In genomic region chr2:103073219-103073982, GRCm38 (mm10) we compare ENCODE assay signal across 8 mouse cellular contexts. TPM values are rescaled to one million over a fixed set of nuclear protein-coding genes. Genes with fewer than 3 reads are reported as not detected.
DNase-seq lines count a peak whose midpoint lies in the region; ATAC-seq and TF ChIP-seq lines count a peak whose summit lies in the region.

Pdhx (minus strand) TSS chr2:103073513.
Apip (plus strand) TSS chr2:103073675.

- ATAC-seq in forebrain, postnatal 0 days, result peak; percentile 99
- peak; percentile 99 for ATAC-seq in lung, embryonic 15.5 days (ENCODE audit: borderline replicate concordance, extremely low read depth, low FRiP score, low TSS enrichment)

- H3K79me2 ChIP-seq in MEL (ENCODE audit: control insufficient read depth, insufficient read depth, low read length, poor library complexity), result peaks cover 29% of the 10 kb centered on the region

- under 1% methylated on average over 55 of the region's 55 CpGs for WGBS in cerebellum, adult 2 months
- WGBS in forebrain, postnatal 0 days, result under 1% methylated on average over 55 of the region's 55 CpGs
- under 1% methylated on average over 55 of the region's 55 CpGs for WGBS in lung, embryonic 15.5 days

- H3K36me3 ChIP-seq in MEL (ENCODE audit: control insufficient read depth in 1 of 2, insufficient read depth in 2 of 2, low read length in 2 of 2), result peaks cover 0 to 34% of the 10 kb centered on the region in 2 experiments; a peak in 3 of 4 replicates
- no peaks in the 10 kb centered on the region for H3K36me3 ChIP-seq in forebrain, postnatal 0 days (ENCODE audit: insufficient read depth)
- no peaks in the 10 kb centered on the region for H3K36me3 ChIP-seq in lung, embryonic 15.5 days

- TF ChIP-seq EP300 in MEL (IDR thresholded peaks at IDR 0.05; ENCODE audit: low read depth in 1 of 2, low read length in 2 of 2), result no peak

- H3K4me1 ChIP-seq in MEL (ENCODE audit: control insufficient read depth in 1 of 2, insufficient read depth in 2 of 2, low read length in 2 of 2), result peaks cover 9 to 12% of the 10 kb centered on the region in 2 experiments
- H3K4me1 ChIP-seq in cerebellum, adult 2 months (ENCODE audit: control insufficient read depth, insufficient read depth, low read length), result no peaks in the 10 kb centered on the region; the same call in 1 of the 2 replicates
- H3K4me1 ChIP-seq in forebrain, postnatal 0 days (ENCODE audit: insufficient read depth), result peaks cover 11% of the 10 kb centered on the region
- peaks cover 20% of the 10 kb centered on the region for H3K4me1 ChIP-seq in lung, embryonic 15.5 days

- no peaks in the 10 kb centered on the region for H3K27me3 ChIP-seq in MEL (ENCODE audit: control insufficient read depth in 1 of 2, insufficient read depth in 2 of 2, low read length in 2 of 2)
- H3K27me3 ChIP-seq in cerebellum, adult 2 months (ENCODE audit: control insufficient read depth, insufficient read depth, low read length), result no peaks in the 10 kb centered on the region
- H3K27me3 ChIP-seq in forebrain, postnatal 0 days (ENCODE audit: insufficient read depth, low read length), result no peaks in the 10 kb centered on the region
- no peaks in the 10 kb centered on the region for H3K27me3 ChIP-seq in lung, embryonic 15.5 days

- H3K9me3 ChIP-seq in MEL (replicated peaks; ENCODE audit: insufficient read depth, low read length), result no peaks in the 10 kb centered on the region
- H3K9me3 ChIP-seq in forebrain, postnatal 0 days (ENCODE audit: low read length), result no peaks in the 10 kb centered on the region
- H3K9me3 ChIP-seq in lung, embryonic 15.5 days, result no peaks in the 10 kb centered on the region

- H3K27ac ChIP-seq in MEL (ENCODE audit: control insufficient read depth, low read depth, low read length), result peak within 1 kb of the TSS; percentile 80
- peak within 1 kb of the TSS; percentile 55 for H3K27ac ChIP-seq in cerebellum, adult 2 months (ENCODE audit: insufficient read depth, low read length)
- peak within 1 kb of the TSS; percentile 85 for H3K27ac ChIP-seq in forebrain, postnatal 0 days (ENCODE audit: low read depth, low read length)
- peak within 1 kb of the TSS; percentile 87 for H3K27ac ChIP-seq in lung, embryonic 15.5 days

- peak within 1 kb of the TSS; percentile 85 for H3K9ac ChIP-seq in MEL (ENCODE audit: control insufficient read depth, low read depth, low read length, poor library complexity, severe bottlenecking)
- peak within 1 kb of the TSS; percentile 85 for H3K9ac ChIP-seq in forebrain, postnatal 0 days
- H3K9ac ChIP-seq in lung, embryonic 15.5 days, result peak within 1 kb of the TSS; percentile 79

- TF ChIP-seq POLR2A in MEL (IDR thresholded peaks at IDR 0.05; ENCODE audit: control insufficient read depth in 1 of 2, insufficient read depth in 1 of 2, low read depth in 1 of 2, low read length in 2 of 2, poor library complexity in 1 of 2), result peak; percentile 93 to 95
- TF ChIP-seq POLR2A in cerebellum, adult 2 months (IDR thresholded peaks at IDR 0.05; ENCODE audit: borderline replicate concordance, insufficient read depth, low read length), result peak; percentile 67

- no peak for TF ChIP-seq CTCF in MEL (IDR thresholded peaks at IDR 0.05 in 2 of 3, conservative IDR thresholded peaks at IDR 0.05 in 1 of 3; ENCODE audit: control insufficient read depth in 1 of 3, insufficient read depth in 1 of 3, low read depth in 2 of 3, low read length in 3 of 3, poor library complexity in 1 of 3, severe bottlenecking in 1 of 3)
- no peak for TF ChIP-seq CTCF in cerebellum, adult 2 months (IDR thresholded peaks at IDR 0.05; ENCODE audit: borderline replicate concordance, insufficient read depth, low read depth, low read length)
- 0 out of 2 replicates have a peak, but pooled peaks have one; percentile 5 for TF ChIP-seq CTCF in forebrain, postnatal 0 days (IDR thresholded peaks at IDR 0.05; ENCODE audit: low read depth)

- peak within 1 kb of the TSS; percentile 74 to 93 for H3K4me3 ChIP-seq in MEL (ENCODE audit: control insufficient read depth in 1 of 2, insufficient read depth in 1 of 2, low read depth in 2 of 2, low read length in 2 of 2)
- peak within 1 kb of the TSS; percentile 98 for H3K4me3 ChIP-seq in cerebellum, adult 2 months (replicated peaks; ENCODE audit: insufficient read depth, low read depth, low read length)
- H3K4me3 ChIP-seq in forebrain, postnatal 0 days (ENCODE audit: low read depth, low read length), result peak within 1 kb of the TSS; percentile 68
- H3K4me3 ChIP-seq in lung, embryonic 15.5 days, result peak within 1 kb of the TSS; percentile 81

- DNase-seq in MEL (ENCODE audit: low read depth, low spot score), result peak; percentile 99
- DNase-seq in cerebellum, adult 2 months, result peak; percentile 100
- DNase-seq in forebrain, postnatal 0 days, result peak; percentile 99
- peak; percentile 100 for DNase-seq in heart, postnatal 4 days
- peak; percentile 99 to 100 for DNase-seq in layer of hippocampus, adult 8-10 months (ENCODE audit: low spot score in 2 of 2)
- peak; percentile 100 for DNase-seq in ovary, adult 18-20 months (ENCODE audit: low spot score)
- DNase-seq in thymus, postnatal 0 days (ENCODE audit: low spot score), result peak; percentile 98

- H3K4me2 ChIP-seq in forebrain, postnatal 0 days (ENCODE audit: low read depth), result peak within 1 kb of the TSS; percentile 61
- H3K4me2 ChIP-seq in lung, embryonic 15.5 days, result peak within 1 kb of the TSS; percentile 74

- no peak for TF ChIP-seq RAD21 in MEL (IDR thresholded peaks at IDR 0.05; ENCODE audit: low read depth, low read length)

TF ChIP-seq in MEL, 35 proteins besides CTCF, POLR2A, EP300 and RAD21:
- TF ChIP-seq MAX (IDR thresholded peaks at IDR 0.05; ENCODE audit: low read length) (peak; percentile 49; the same call in 1 of the 2 replicates), POLR2AphosphoS2 (IDR thresholded peaks at IDR 0.05; ENCODE audit: low read length) (no peak; the same call in 1 of the 2 replicates), BHLHE40 (IDR thresholded peaks at IDR 0.05; ENCODE audit: borderline replicate concordance, low read depth, low read length) (no peak), HCFC1 (IDR thresholded peaks at IDR 0.05; ENCODE audit: low read depth, low read length) (peak; percentile 68), TCF12 (IDR thresholded peaks at IDR 0.05; ENCODE audit: low read depth, low read length) (0 out of 2 replicates have a peak, but pooled peaks have one; percentile 28), NRF1 (IDR thresholded peaks at IDR 0.05; ENCODE audit: insufficient read depth, low read depth, low read length, poor library complexity, severe bottlenecking) (peak; percentile 85), USF2 (IDR thresholded peaks at IDR 0.05; ENCODE audit: borderline replicate concordance in 1 of 2, insufficient read depth in 1 of 2, low read depth in 1 of 2, low read length in 2 of 2) (no peak), UBTF (IDR thresholded peaks at IDR 0.05; ENCODE audit: borderline replicate concordance, insufficient read depth, low read depth, low read length) (0 out of 2 replicates have a peak, but pooled peaks have one; percentile 45), ZNF384 (IDR thresholded peaks at IDR 0.05; ENCODE audit: low read depth, low read length) (no peak), USF1 (IDR thresholded peaks at IDR 0.05; ENCODE audit: low read depth, low read length) (peak; percentile 3; the same call in 1 of the 2 replicates), MEF2A (IDR thresholded peaks at IDR 0.05; ENCODE audit: extremely low read depth, insufficient replicate concordance, low read depth, low read length, poor library complexity, severe bottlenecking) (no peak), ZMIZ1 (IDR thresholded peaks at IDR 0.05; ENCODE audit: low read depth, low read length) (peak; percentile 91), SIN3A (IDR thresholded peaks at IDR 0.05; ENCODE audit: low read length) (peak; percentile 52), MAZ (IDR thresholded peaks at IDR 0.05; ENCODE audit: low read depth, low read length) (no peak), TBP (IDR thresholded peaks at IDR 0.05; ENCODE audit: low read depth, low read length) (peak; percentile 48; the same call in 1 of the 2 replicates), MAFK (IDR thresholded peaks at IDR 0.05; ENCODE audit: borderline replicate concordance, low read depth, low read length) (no peak), NELFE (IDR thresholded peaks at IDR 0.05; ENCODE audit: low read depth, low read length) (peak; percentile 83), MXI1 (IDR thresholded peaks at IDR 0.05; ENCODE audit: low read depth, low read length) (peak; percentile 74), POLR2AphosphoS5 (IDR thresholded peaks at IDR 0.05; ENCODE audit: borderline replicate concordance, low read depth, low read length) (no peak)

RNA-seq across cellular contexts. Expression of gene Pdhx, which starts in this region (rescaled TPM):
- total RNA-seq in MEL (2012; rRNA removed), result 48.4 and 50.0 TPM in 2 replicates
- polyA plus RNA-seq in MEL (2012; ENCODE audit: insufficient read depth in 1 of 2, insufficient read length in 2 of 2, low read depth in 1 of 2, low replicate concordance in 2 of 2, missing spikeins in 1 of 2), result 10 to 100 TPM in 1 of 2 experiments, not detected in 1; 73.3 TPM
- 57.0 and 66.0 TPM in 2 replicates for polyA plus RNA-seq in cerebellum, adult 2 months (2012; rRNA removed)
- total RNA-seq in forebrain, postnatal 0 days (2014; rRNA removed), result 48.8 and 49.8 TPM in 2 replicates
- polyA plus RNA-seq in forebrain, postnatal 0 days (2015; fragmentation: Nextera tagmentation; extraction: Ambion mirVana), result 57.2 and 65.1 TPM in 2 replicates
- 100 to 1,000 TPM; 105 to 120 TPM for total RNA-seq in heart, postnatal 4 days (2021)
- total RNA-seq in layer of hippocampus, adult 8-10 months (2022), result 10 to 100 TPM; 49.7 to 58.1 (median 54.4) TPM
- 37.4 and 40.6 TPM in 2 replicates for polyA plus RNA-seq in lung, embryonic 15.5 days (2015; fragmentation: Nextera tagmentation; extraction: Ambion mirVana)
- polyA plus RNA-seq in thymus, postnatal 0 days (2015; fragmentation: Nextera tagmentation; extraction: Ambion mirVana), result 29.0 and 30.1 TPM in 2 replicates

RNA-seq across cellular contexts. Expression of gene Apip, which starts in this region (rescaled TPM):
- total RNA-seq in MEL (2012; rRNA removed), result 31.4 and 34.6 TPM in 2 replicates
- polyA plus RNA-seq in MEL (2012; ENCODE audit: insufficient read depth in 1 of 2, insufficient read length in 2 of 2, low read depth in 1 of 2, low replicate concordance in 2 of 2, missing spikeins in 1 of 2), result 10 to 100 TPM in 1 of 2 experiments, not detected in 1; 39.7 TPM
- 45.3 and 46.4 TPM in 2 replicates for polyA plus RNA-seq in cerebellum, adult 2 months (2012; rRNA removed)
- 17.0 and 28.5 TPM in 2 replicates for total RNA-seq in forebrain, postnatal 0 days (2014; rRNA removed)
- 34.7 and 35.3 TPM in 2 replicates for polyA plus RNA-seq in forebrain, postnatal 0 days (2015; fragmentation: Nextera tagmentation; extraction: Ambion mirVana)
- 10 to 100 TPM; 46.4 to 48.4 TPM for total RNA-seq in heart, postnatal 4 days (2021)
- total RNA-seq in layer of hippocampus, adult 8-10 months (2022), result 10 to 100 TPM; 20.0 to 28.3 (median 24.5) TPM
- polyA plus RNA-seq in lung, embryonic 15.5 days (2015; fragmentation: Nextera tagmentation; extraction: Ambion mirVana), result 77.3 and 79.1 TPM in 2 replicates
- polyA plus RNA-seq in thymus, postnatal 0 days (2015; fragmentation: Nextera tagmentation; extraction: Ambion mirVana), result 40.7 and 42.7 TPM in 2 replicates

Comparison
In these comparisons a context has a peak if more than half of its experiments do, and no peak if none do; other contexts are left out.
1. Peak in every context shown above with its lines: DNase-seq, ATAC-seq, H3K4me3 ChIP-seq and H3K27ac ChIP-seq.